Mouse (Mus musculus): ENCODE measurements around the gene Man1a.

- TF ChIP-seq POLR2A (IDR thresholded peaks at IDR 0.05; ENCODE audit: low read depth, low read length) (no peak), CTCF (IDR thresholded peaks at IDR 0.05; ENCODE audit: borderline replicate concordance, insufficient read depth, low read length) (no peak)
These were observed 79.1 kb downstream of the Man1a start for GRCm38 (mm10) chr10:53997301-53997700.

Measured in embryonic fibroblast, embryonic 13.5 days (primary cell).